Mouse (Mus musculus): ENCODE measurements at regions not wholly inside any gene's neighbourhood (a gene's known extent, or its start where the extent isn't known, plus 50 kb on each side); places are given as distances from the start of the nearest gene placed in this dataset.

GRCm38 (mm10) chr8:32958331-32958730 lies 470.2 kb upstream of the 5930422O12Rik start:
- no peak for DNase-seq (ENCODE audit: low read depth, low spot score)

- DNase-seq (ENCODE audit: low read depth, low spot score): no peak
Observed at GRCm38 (mm10) chr8:32958855-32959254, 469.7 kb upstream of the 5930422O12Rik start.

GRCm38 (mm10) chr8:32959326-32960064 lies 469.0 kb upstream of the 5930422O12Rik start:
- no peak for DNase-seq (ENCODE audit: low read depth, low spot score)

GRCm38 (mm10) chr8:32990216-32990615 lies 438.3 kb upstream of the 5930422O12Rik start:
- DNase-seq (ENCODE audit: low read depth, low spot score): peak; percentile 20

GRCm38 (mm10) chr8:33003967-33004564 lies 424.4 kb upstream of the 5930422O12Rik start:
- no peak for DNase-seq (ENCODE audit: low read depth, low spot score)

GRCm38 (mm10) chr8:33004570-33004969 lies 423.9 kb upstream of the 5930422O12Rik start:
- no peak for DNase-seq (ENCODE audit: low read depth, low spot score)

- no peak for DNase-seq (ENCODE audit: low read depth, low spot score)
Observed at GRCm38 (mm10) chr8:33010106-33010505, 418.4 kb upstream of the 5930422O12Rik start.

GRCm38 (mm10) chr8:33012784-33013183 lies 415.7 kb upstream of the 5930422O12Rik start:
- DNase-seq (ENCODE audit: low read depth, low spot score): no peak

GRCm38 (mm10) chr8:33015861-33016260 lies 412.6 kb upstream of the 5930422O12Rik start:
- peak; percentile 18 for DNase-seq (ENCODE audit: low read depth, low spot score)

GRCm38 (mm10) chr8:33026973-33027372 lies 401.5 kb upstream of the 5930422O12Rik start:
- no peak for DNase-seq (ENCODE audit: low read depth, low spot score)

GRCm38 (mm10) chr8:33029453-33029852 lies 399.1 kb upstream of the 5930422O12Rik start:
- no peak for DNase-seq (ENCODE audit: low read depth, low spot score)

GRCm38 (mm10) chr8:33052017-33052416 lies 376.5 kb upstream of the 5930422O12Rik start:
- no peak for DNase-seq (ENCODE audit: low read depth, low spot score)

- DNase-seq (ENCODE audit: low read depth, low spot score): no peak
Observed at GRCm38 (mm10) chr8:33065566-33065965, 362.9 kb upstream of the 5930422O12Rik start.

GRCm38 (mm10) chr8:33066168-33066567 lies 362.3 kb upstream of the 5930422O12Rik start:
- no peak for DNase-seq (ENCODE audit: low read depth, low spot score)

- DNase-seq (ENCODE audit: low read depth, low spot score): no peak
Observed at GRCm38 (mm10) chr8:33067453-33068039, 361.0 kb upstream of the 5930422O12Rik start.

GRCm38 (mm10) chr8:33068468-33068867 lies 360.0 kb upstream of the 5930422O12Rik start:
- DNase-seq (ENCODE audit: low read depth, low spot score): peak; percentile 23

- peak; percentile 16 for DNase-seq (ENCODE audit: low read depth, low spot score)
Observed at GRCm38 (mm10) chr8:33075186-33075585, 353.3 kb upstream of the 5930422O12Rik start.

GRCm38 (mm10) chr8:33076253-33076652 lies 352.3 kb upstream of the 5930422O12Rik start:
- no peak for DNase-seq (ENCODE audit: low read depth, low spot score)

GRCm38 (mm10) chr8:33078125-33078524 lies 350.4 kb upstream of the 5930422O12Rik start:
- DNase-seq (ENCODE audit: low read depth, low spot score): no peak

- no peak for DNase-seq (ENCODE audit: low read depth, low spot score)
Observed at GRCm38 (mm10) chr8:33079867-33080585, 348.5 kb upstream of the 5930422O12Rik start.

- no peak for DNase-seq (ENCODE audit: low read depth, low spot score)
Observed at GRCm38 (mm10) chr8:33081941-33082340, 346.6 kb upstream of the 5930422O12Rik start.

GRCm38 (mm10) chr8:33085461-33085860 lies 343.0 kb upstream of the 5930422O12Rik start:
- no peak for DNase-seq (ENCODE audit: low read depth, low spot score)
